Mouse (Mus musculus): ENCODE data around the gene Pfkp. TPM values are rescaled to one million over a fixed set of nuclear protein-coding genes. Genes with fewer than 3 reads are reported as not detected.

Gene Pfkp
- total RNA-seq, 1 experiment = 154 TPM

- no peaks in the 10 kb centered on the region for H3K4me1 ChIP-seq (ENCODE audit: control insufficient read depth in 2 of 2, insufficient read depth in 2 of 2, low read length in 2 of 2, poor library complexity in 1 of 2)
- DNase-seq (ENCODE audit: low read depth, low spot score) = no peak
- no peaks in the 10 kb centered on the region for H3K9me3 ChIP-seq (ENCODE audit: control insufficient read depth, insufficient read depth, low read depth, low read length)
- no peak overlapping the region for H3K27ac ChIP-seq (ENCODE audit: insufficient read depth, low read depth, low read length, poor library complexity, severe bottlenecking)
- no peak for TF ChIP-seq HCFC1 (IDR thresholded peaks at IDR 0.05; ENCODE audit: borderline replicate concordance, insufficient read depth, low read length)
- TF ChIP-seq MAFK (IDR thresholded peaks at IDR 0.05; ENCODE audit: insufficient read depth, low read depth, low read length) = no peak
- no peak for TF ChIP-seq CHD2 (IDR thresholded peaks at IDR 0.05; ENCODE audit: low read depth, low read length)
- TF ChIP-seq ZC3H11A (IDR thresholded peaks at IDR 0.05; ENCODE audit: borderline replicate concordance, low read depth, low read length) = no peak
- TF ChIP-seq ZNF384 (IDR thresholded peaks at IDR 0.05; ENCODE audit: low read depth, low read length) = no peak
- no peak overlapping the region for H3K9ac ChIP-seq (ENCODE audit: insufficient read depth, low read depth, low read length, poor library complexity, severe bottlenecking)
- in situ Hi-C loops (cut with MboI; ENCODE audit: low sequenced_read_pairs in 2 of 2, unreplicated experiment in 2 of 2) = no loop called here
- H3K4me3 ChIP-seq (ENCODE audit: insufficient read depth in 1 of 2, low read depth in 1 of 2, low read length in 2 of 2, poor library complexity in 1 of 2, severe bottlenecking in 1 of 2) = no peak overlapping the region
- peaks cover 54% of the 10 kb centered on the region for H3K36me3 ChIP-seq (ENCODE audit: control insufficient read depth, insufficient read depth, low read length, poor library complexity, severe bottlenecking)
These were observed 94.9 kb downstream of the Pfkp start for GRCm38 (mm10) chr13:6553708-6554107.

- no peak for DNase-seq (ENCODE audit: low read depth, low spot score)
- no peaks in the 10 kb centered on the region for H3K9me3 ChIP-seq (ENCODE audit: control insufficient read depth, insufficient read depth, low read depth, low read length)
- TF ChIP-seq ZNF384 (IDR thresholded peaks at IDR 0.05; ENCODE audit: low read depth, low read length) (no peak), ZC3H11A (IDR thresholded peaks at IDR 0.05; ENCODE audit: borderline replicate concordance, low read depth, low read length) (no peak), HCFC1 (IDR thresholded peaks at IDR 0.05; ENCODE audit: borderline replicate concordance, insufficient read depth, low read length) (no peak), CHD2 (IDR thresholded peaks at IDR 0.05; ENCODE audit: low read depth, low read length) (no peak), MAFK (IDR thresholded peaks at IDR 0.05; ENCODE audit: insufficient read depth, low read depth, low read length) (no peak)
- H3K4me3 ChIP-seq (ENCODE audit: insufficient read depth in 1 of 2, low read depth in 1 of 2, low read length in 2 of 2, poor library complexity in 1 of 2, severe bottlenecking in 1 of 2) = no peak overlapping the region
- H3K9ac ChIP-seq (ENCODE audit: insufficient read depth, low read depth, low read length, poor library complexity, severe bottlenecking) = no peak overlapping the region
- no peaks in the 10 kb centered on the region for H3K36me3 ChIP-seq (ENCODE audit: control insufficient read depth, insufficient read depth, low read length, poor library complexity, severe bottlenecking)
- in situ Hi-C loops (cut with MboI; ENCODE audit: low sequenced_read_pairs in 2 of 2, unreplicated experiment in 2 of 2) = no loop called here
- peaks cover 0 to 1% of the 10 kb centered on the region in 2 experiments; a peak in 1 of 4 replicates for H3K4me1 ChIP-seq (ENCODE audit: control insufficient read depth in 2 of 2, insufficient read depth in 2 of 2, low read length in 2 of 2, poor library complexity in 1 of 2)
- H3K27ac ChIP-seq (ENCODE audit: insufficient read depth, low read depth, low read length, poor library complexity, severe bottlenecking) = no peak overlapping the region
These were observed 113.2 kb downstream of the Pfkp start for GRCm38 (mm10) chr13:6535287-6535932.

DNA sequence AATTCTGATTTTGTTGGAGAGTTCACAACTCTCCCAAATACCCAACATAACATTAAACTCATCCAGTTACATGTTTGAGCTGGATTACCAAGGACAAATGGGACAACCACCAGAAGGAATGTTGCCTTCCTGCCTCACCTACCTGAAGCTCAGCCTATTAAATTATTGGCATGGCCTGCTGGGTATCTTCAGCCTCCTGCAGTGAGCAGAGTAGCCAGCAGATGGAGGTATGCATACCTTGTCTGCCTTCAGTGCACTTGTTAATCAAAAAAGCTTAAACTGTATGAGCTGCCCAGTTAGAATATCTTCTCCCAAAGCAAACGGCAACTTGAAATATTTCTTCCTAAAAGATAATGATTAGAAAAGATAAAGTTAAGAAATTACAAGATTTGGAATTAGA is 115.9 kb downstream of the Pfkp start:
- no peak overlapping the region for H3K27ac ChIP-seq (ENCODE audit: insufficient read depth, low read depth, low read length, poor library complexity, severe bottlenecking)
- H3K9ac ChIP-seq (ENCODE audit: insufficient read depth, low read depth, low read length, poor library complexity, severe bottlenecking) = no peak overlapping the region
- no peaks in the 10 kb centered on the region for H3K4me1 ChIP-seq (ENCODE audit: control insufficient read depth in 2 of 2, insufficient read depth in 2 of 2, low read length in 2 of 2, poor library complexity in 1 of 2)
- DNase-seq (ENCODE audit: low read depth, low spot score) = no peak
- no peak for TF ChIP-seq ZC3H11A (IDR thresholded peaks at IDR 0.05; ENCODE audit: borderline replicate concordance, low read depth, low read length)
- no peak for TF ChIP-seq MAFK (IDR thresholded peaks at IDR 0.05; ENCODE audit: insufficient read depth, low read depth, low read length)
- TF ChIP-seq CHD2 (IDR thresholded peaks at IDR 0.05; ENCODE audit: low read depth, low read length) = no peak
- no peak for TF ChIP-seq ZNF384 (IDR thresholded peaks at IDR 0.05; ENCODE audit: low read depth, low read length)
- no peak for TF ChIP-seq HCFC1 (IDR thresholded peaks at IDR 0.05; ENCODE audit: borderline replicate concordance, insufficient read depth, low read length)
- no peaks in the 10 kb centered on the region for H3K36me3 ChIP-seq (ENCODE audit: control insufficient read depth, insufficient read depth, low read length, poor library complexity, severe bottlenecking)
- no peak overlapping the region for H3K4me3 ChIP-seq (ENCODE audit: insufficient read depth in 1 of 2, low read depth in 1 of 2, low read length in 2 of 2, poor library complexity in 1 of 2, severe bottlenecking in 1 of 2)
- in situ Hi-C loops (cut with MboI; ENCODE audit: low sequenced_read_pairs in 2 of 2, unreplicated experiment in 2 of 2) = no loop called here
- H3K9me3 ChIP-seq (ENCODE audit: control insufficient read depth, insufficient read depth, low read depth, low read length) = no peaks in the 10 kb centered on the region

Other genes starting within 250 kb of the Pfkp start
- gene Pitrm1, start 100.6 kb downstream of the Pfkp start, total RNA-seq (2012; rRNA removed) = 95.7 and 113 TPM in 2 replicates